Mouse (Mus musculus) T-cell, adult 2 months (primary cell): ENCODE measurements around the gene Trim47.
A peak's percentile ranks its signal among the peaks of the same experiment; 100 is the strongest.

Source experiments
- DNase-seq: peaks from one replicate; pipeline ENCODE4 v3.0.0; 2022; ENCODE audit warnings: low spot score

Gene Trim47

GRCm38 (mm10) chr11:116087194-116088130 is 39.5 kb downstream of the Trim47 start:
- peak; percentile 84 for DNase-seq

- peak; percentile 99 for DNase-seq
Measured at GRCm38 (mm10) chr11:116086258-116087193, 40.5 kb downstream of the Trim47 start, which contains the start of gene Wbp2. TSS of gene Wbp2 (minus strand) at chr11:116086995.

- DNase-seq, result no peak
Measured at GRCm38 (mm10) chr11:116084166-116084565, 42.8 kb downstream of the Trim47 start.

GRCm38 (mm10) chr11:116083096-116083672 is 43.8 kb downstream of the Trim47 start:
- DNase-seq, result no peak

- peak; percentile 73 for DNase-seq
Measured at GRCm38 (mm10) chr11:116081081-116081480, 45.9 kb downstream of the Trim47 start.

GRCm38 (mm10) chr11:116079511-116079910 is 47.5 kb downstream of the Trim47 start:
- DNase-seq, result no peak

- no peak for DNase-seq
Measured at GRCm38 (mm10) chr11:116078676-116079320, 48.2 kb downstream of the Trim47 start.

- peak; percentile 88 for DNase-seq
Measured at GRCm38 (mm10) chr11:116078221-116078620, 48.8 kb downstream of the Trim47 start.

GRCm38 (mm10) chr11:116077446-116078204 is 49.4 kb downstream of the Trim47 start, which contains the start of gene Unc13d:
TSS of gene Unc13d (minus strand) at chr11:116077961.
- peak; percentile 32 for DNase-seq

- DNase-seq, result peak; percentile 58
Measured at GRCm38 (mm10) chr11:116076836-116077235, 50.2 kb downstream of the Trim47 start.

GRCm38 (mm10) chr11:116076266-116076540 is 50.8 kb downstream of the Trim47 start:
- no peak for DNase-seq

- no peak for DNase-seq
Measured at GRCm38 (mm10) chr11:116075539-116076265, 51.3 kb downstream of the Trim47 start.

- DNase-seq, result no peak
Measured at GRCm38 (mm10) chr11:116074436-116074991, 52.5 kb downstream of the Trim47 start.

- no peak for DNase-seq
Measured at GRCm38 (mm10) chr11:116072608-116073007, 54.4 kb downstream of the Trim47 start.

- peak; percentile 54 for DNase-seq
Measured at GRCm38 (mm10) chr11:116071510-116071909, 55.5 kb downstream of the Trim47 start.

- DNase-seq, result no peak
Measured at GRCm38 (mm10) chr11:116065345-116065744, 61.7 kb downstream of the Trim47 start.

- DNase-seq, result no peak
Measured at GRCm38 (mm10) chr11:116064187-116064867, 62.7 kb downstream of the Trim47 start.

- no peak for DNase-seq
Measured at GRCm38 (mm10) chr11:116063562-116063961, 63.4 kb downstream of the Trim47 start.

- DNase-seq, result no peak
Measured at GRCm38 (mm10) chr11:116062521-116062920, 64.5 kb downstream of the Trim47 start.
